Mouse (Mus musculus) bone marrow, adult 2 months (tissue): Measurements from ENCODE around the gene Gabarap. TPM values are rescaled to one million over a fixed set of nuclear protein-coding genes. Genes with fewer than 3 reads are reported as not detected.

Source experiments
- H3K27ac ChIP-seq: fragments of 200-500 bp; 2 replicates; pipeline ENCODE4 v1.5.1; 2012; ENCODE audit warnings: low read depth, mild to moderate bottlenecking, control low read depth, inconsistent platforms, low read length; ENCODE audit not compliant: control insufficient read depth, poor library complexity, insufficient read depth
- H3K4me1 ChIP-seq: fragments of 200-500 bp; 2 replicates; pipeline ENCODE4 v1.6.1; 2011; ENCODE audit warnings: low read length; ENCODE audit not compliant: control insufficient read depth, insufficient read depth
- H3K4me3 ChIP-seq: fragments of 200-500 bp; replicated peaks from 2 replicates; pipeline ENCODE3; 2011; ENCODE audit warnings: mild to moderate bottlenecking, low read depth, low read length, control low read depth; ENCODE audit not compliant: control insufficient read depth
- CTCF ChIP-seq: fragments of 200-500 bp; IDR thresholded peaks from 2 replicates; pipeline ENCODE4 v1.5.1; 2011; ENCODE audit warnings: low read length, control low read depth; ENCODE audit not compliant: control insufficient read depth, insufficient read depth
- POLR2A ChIP-seq: fragments of 200-500 bp; IDR thresholded peaks from 2 replicates; pipeline ENCODE4 v1.6.1; 2011; ENCODE audit warnings: low read depth, mild to moderate bottlenecking, control low read depth, low read length, borderline replicate concordance; ENCODE audit not compliant: control insufficient read depth
- WGBS: fragments of 180-500 bp; shearing (Covaris S2); methylation state at CpG from one replicate; pipeline ENCODE4 v1.1.7; 2018; 5-methylcytosine and 5-hydroxymethylcytosine counted together
- polyA plus RNA-seq: library from polyadenylated mRNA; stranded (reverse); fragments of >200 nt; gene quantifications from 2 replicates; pipeline ENCODE4 v1.2.4, GENCODE M21; 2011; ENCODE audit warnings: low replicate concordance; ENCODE audit not compliant: missing spikeins, insufficient read depth, insufficient read length

Gene Gabarap
- 204 and 443 TPM in 2 replicates for polyA plus RNA-seq

DNA sequence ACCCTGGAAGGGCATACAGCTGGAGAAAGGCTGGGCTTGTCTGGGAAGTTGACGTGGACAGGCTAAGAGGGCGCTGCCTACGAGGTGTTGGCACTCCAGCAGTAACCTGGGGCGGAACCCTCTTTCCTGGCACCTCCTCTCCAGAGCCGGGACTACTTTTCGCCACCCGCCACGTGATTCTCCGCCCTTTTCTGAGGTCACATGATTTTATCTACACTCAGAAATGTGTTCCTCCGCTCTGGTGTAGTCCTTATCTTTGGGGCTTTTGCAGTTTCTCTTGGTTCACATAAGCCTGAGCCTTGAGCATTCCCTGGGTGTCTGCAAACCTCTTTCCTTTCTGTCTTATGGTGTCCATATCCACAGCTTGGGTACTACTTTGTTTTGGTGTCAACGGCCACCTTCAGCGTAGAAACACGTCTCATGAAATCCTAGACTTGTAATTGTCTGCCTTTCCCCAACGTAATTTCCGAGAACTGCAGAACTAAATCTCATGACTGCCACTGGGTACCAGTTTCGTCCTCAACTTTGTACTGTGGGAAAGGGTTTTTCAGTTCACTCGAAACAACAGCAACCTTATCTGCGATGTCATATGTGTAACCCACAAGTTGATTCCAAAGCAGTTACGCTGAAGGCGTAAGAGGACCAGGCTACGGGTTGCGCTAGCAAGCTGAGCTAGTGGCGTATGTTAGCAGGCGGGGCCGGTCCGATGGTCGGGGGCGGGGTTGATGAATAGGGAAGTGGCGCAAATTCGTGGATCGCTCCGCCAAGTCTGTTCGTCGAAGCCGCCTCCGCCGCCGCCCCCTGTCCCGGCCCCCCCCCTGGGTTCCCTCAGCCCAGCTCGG, at the start of gene Gabarap:
Gene Gabarap, plus strand, starts transcription at position 294 of the 842 bp plus-strand sequence.
- H3K27ac ChIP-seq = peak within 1 kb of the TSS; percentile 88
- WGBS = under 1% methylated on average over 40 of the region's 40 CpGs
- H3K4me3 ChIP-seq = peak within 1 kb of the TSS; percentile 99
- TF ChIP-seq CTCF (no peak), POLR2A (peak; percentile 73)
- H3K4me1 ChIP-seq = peaks cover 2% of the 10 kb centered on the region; the same call in 1 of the 2 replicates

DNA sequence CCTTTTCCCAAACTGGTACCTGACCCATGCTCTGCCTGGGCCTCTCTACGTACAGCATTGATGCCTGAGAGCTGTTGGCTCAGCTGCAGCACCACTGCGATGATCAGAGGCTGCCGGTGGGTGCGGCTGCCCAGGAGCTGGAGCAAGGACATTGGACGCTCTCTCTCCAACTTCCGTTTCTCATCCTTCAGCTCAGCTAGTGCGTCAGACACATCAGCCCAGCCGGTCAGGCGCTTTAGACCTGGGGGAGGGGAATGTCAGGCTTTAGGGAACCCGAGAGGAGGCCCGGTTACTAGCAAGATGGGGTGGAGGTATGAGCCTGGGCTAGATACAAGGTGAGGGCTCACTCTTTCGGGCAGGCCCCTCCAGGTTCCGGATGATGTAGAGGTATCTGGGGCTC, 45.7 kb upstream of the Gabarap start:
- Histone ChIP-seq H3K4me1 (peaks cover 1% of the 10 kb centered on the region; the same call in 1 of the 2 replicates), H3K4me3 (no peak overlapping the region), H3K27ac (no peak overlapping the region)
- WGBS = 90% methylated on average over 13 of the region's 13 CpGs
- TF ChIP-seq CTCF (no peak), POLR2A (peak; percentile 13; the same call in 1 of the 2 replicates)

DNA sequence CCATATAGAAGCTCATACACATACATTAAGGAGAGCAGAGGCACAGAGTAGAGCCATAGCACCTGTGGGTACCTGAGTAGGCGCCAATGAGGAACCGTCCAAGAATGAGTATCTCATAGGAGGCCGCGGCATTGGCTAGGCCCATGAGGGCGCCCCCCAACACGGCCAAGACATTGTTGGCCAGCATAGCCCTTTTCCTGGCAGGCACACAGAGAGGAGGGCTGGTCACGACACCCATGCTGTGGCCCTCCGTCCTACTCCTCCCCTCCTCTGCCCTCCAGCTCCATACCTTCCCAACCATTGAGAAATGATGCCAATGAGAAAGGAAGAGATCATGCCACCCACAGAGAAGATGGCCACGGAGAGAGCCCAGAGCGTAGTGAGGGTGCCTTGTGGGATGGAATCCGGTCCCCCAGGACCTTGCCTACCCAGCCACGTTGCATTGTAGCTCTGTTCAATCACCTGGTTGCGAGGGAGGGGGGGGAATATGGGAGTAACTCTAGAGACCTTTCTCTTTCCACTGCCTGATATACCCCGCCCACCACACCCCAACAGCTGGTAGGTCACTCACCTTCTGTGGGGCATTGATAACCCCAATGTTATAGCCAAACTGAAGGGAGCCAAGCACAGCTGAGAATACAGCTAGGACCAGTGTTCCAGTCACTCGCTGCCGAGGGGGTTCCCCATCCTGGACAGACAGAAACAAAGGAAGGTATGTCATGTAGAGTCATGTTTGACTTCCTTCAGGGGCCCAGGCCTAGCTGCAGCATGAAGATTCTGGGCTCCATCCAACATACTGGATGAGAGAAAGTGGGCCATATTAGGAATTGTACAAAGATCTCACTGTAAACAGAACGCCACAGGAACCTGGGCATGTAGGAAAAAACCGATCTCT, 44.7 kb upstream of the Gabarap start:
- H3K27ac ChIP-seq = peak overlapping the region; percentile 52
- TF ChIP-seq CTCF (no peak), POLR2A (no peak; the same call in 1 of the 2 replicates)
- WGBS = 80% methylated on average over 18 of the region's 18 CpGs
- peak overlapping the region; percentile 70 for H3K4me3 ChIP-seq
- peaks cover 1% of the 10 kb centered on the region; the same call in 1 of the 2 replicates for H3K4me1 ChIP-seq

GRCm38 (mm10) chr11:69947337-69948065, 43.4 kb upstream of the Gabarap start:
- H3K4me3 ChIP-seq = peak overlapping the region; percentile 81
- H3K27ac ChIP-seq = peak overlapping the region; percentile 43
- peaks cover 1% of the 10 kb centered on the region; the same call in 1 of the 2 replicates for H3K4me1 ChIP-seq
- TF ChIP-seq CTCF (no peak), POLR2A (no peak)
- WGBS = 19% methylated on average over 29 of the region's 29 CpGs

DNA sequence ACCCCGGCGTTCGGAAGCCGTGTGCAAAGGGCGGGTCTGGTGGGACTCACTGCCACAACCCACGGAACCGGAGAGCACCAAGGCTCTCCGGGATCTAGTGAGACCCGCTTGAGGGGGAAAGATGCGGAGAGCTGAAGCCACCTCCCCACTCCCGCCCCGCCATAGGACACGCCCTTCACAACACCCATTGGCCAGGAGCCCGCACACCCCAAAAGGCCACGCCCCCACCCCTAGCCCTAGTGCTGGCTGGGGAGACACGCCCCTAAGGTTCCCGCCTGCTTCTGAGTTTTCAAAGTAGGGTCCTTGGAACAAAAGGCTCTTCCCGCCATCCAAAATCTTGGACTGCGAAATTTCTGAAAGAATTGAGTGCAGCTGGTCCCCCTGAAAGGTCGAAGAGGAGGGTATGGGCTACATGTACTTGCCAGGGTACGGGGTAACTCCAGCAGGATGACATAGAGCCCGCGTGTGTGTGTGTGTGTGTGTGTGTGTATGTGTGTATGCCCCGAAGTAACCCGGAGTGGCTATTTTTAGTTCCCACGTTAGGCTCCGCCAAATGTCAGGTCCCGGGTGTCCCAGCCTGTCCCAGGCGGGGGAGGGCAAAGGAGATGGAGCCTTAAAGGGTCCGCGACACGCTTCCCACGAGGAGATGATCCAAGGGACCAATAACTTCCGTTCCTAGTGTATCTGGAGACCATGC, 42.7 kb upstream of the Gabarap start, which contains the start of gene Slc2a4:
Gene Slc2a4, minus strand, starts transcription at position 123 of the 697 bp plus-strand sequence.
- Histone ChIP-seq H3K4me1 (peaks cover 1% of the 10 kb centered on the region; the same call in 1 of the 2 replicates), H3K4me3 (peak within 1 kb of the TSS; percentile 81), H3K27ac (peak within 1 kb of the TSS; percentile 54)
- WGBS = 1% methylated on average over 34 of the region's 34 CpGs
- TF ChIP-seq CTCF (no peak), POLR2A (peak; percentile 78)

DNA sequence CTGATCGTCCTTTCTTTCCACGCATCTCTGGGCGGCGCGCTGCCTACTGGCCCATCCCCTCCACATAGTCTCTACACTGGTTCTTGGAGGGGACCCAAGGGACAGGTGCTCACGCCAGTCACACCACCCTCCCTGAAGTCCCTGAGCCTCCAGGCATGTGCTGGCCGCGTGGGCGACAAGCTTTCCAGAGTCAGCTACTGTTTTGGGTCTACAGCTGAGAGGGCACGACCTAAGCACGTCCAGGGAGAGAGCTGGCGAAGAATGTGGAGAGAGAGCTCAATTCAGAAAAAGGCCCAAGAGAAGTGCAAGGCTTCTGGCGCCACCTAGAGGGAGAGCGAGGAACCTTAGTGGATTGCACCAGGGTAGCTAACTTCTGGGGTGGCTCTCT, 42.2 kb upstream of the Gabarap start:
- Histone ChIP-seq H3K4me3 (peak overlapping the region; percentile 64), H3K4me1 (peaks cover 1% of the 10 kb centered on the region; the same call in 1 of the 2 replicates), H3K27ac (peak overlapping the region; percentile 54)
- under 1% methylated on average over 14 of the region's 14 CpGs for WGBS
- TF ChIP-seq POLR2A = no peak
- TF ChIP-seq CTCF = peak; percentile 97

DNA sequence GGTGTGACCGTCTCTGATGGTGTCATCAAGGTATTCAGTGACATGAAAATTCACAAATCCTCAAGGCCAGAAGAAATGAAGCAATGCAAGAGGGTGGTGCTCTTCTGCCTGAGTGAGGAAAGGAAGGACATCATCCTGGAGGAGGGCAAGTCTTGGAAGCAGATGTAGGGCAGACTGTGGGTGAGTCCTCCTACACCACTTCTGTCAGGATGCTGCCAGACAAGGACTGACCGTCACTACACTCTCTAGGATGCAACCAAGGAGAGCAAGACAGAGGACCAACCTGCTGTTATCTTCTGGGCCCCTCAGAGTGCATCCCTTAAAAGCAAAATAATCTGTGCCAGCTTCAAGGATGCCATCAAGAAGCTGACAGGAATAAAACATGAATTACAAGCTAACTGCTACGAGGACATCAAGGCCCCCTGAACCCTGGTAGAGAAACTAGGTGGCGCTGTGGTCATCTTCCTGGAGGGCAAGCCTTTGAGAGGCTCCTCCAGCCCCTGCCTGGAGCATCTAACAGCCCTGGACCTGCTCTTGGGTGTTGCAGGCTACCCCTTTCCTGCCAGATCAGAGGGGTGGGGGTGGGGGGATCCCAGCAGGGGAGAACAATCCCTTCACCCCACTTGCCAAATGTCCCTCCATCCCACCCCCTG, 40.0 kb upstream of the Gabarap start:
- WGBS = 48% methylated on average over 4 of the region's 4 CpGs
- H3K4me1 ChIP-seq = peaks cover 1% of the 10 kb centered on the region; the same call in 1 of the 2 replicates
- H3K27ac ChIP-seq = no peak overlapping the region
- no peak for TF ChIP-seq POLR2A
- peak; percentile 37; the same call in 1 of the 2 replicates for TF ChIP-seq CTCF
- no peak overlapping the region for H3K4me3 ChIP-seq
